Mouse (Mus musculus): Measurements from ENCODE around the gene Exoc3l2.
A peak's percentile ranks its signal among the peaks of the same experiment; 100 is the strongest.

Exoc3l2 gene

DNA sequence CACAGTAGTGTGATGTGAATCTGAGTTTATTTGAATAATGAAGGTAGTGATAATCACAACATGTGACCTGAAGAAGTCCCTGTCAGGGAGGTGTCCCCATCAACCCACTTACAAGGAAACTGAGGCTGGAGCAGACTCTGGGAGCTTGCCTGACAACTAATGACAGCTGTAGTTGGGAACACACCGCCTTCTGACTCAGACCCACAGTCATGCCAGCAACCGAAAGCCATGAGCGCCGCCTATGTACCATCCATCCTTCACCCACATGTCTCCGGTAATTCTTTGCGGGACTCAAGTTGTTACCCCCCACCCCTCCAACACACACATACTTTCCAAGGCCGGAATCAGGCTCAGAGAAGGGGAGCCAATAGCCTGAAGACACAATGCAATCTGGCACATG, 6.5 kb upstream of the Exoc3l2 start:
- DNase-seq (ENCODE audit: low read depth, low spot score), result no peak

DNA sequence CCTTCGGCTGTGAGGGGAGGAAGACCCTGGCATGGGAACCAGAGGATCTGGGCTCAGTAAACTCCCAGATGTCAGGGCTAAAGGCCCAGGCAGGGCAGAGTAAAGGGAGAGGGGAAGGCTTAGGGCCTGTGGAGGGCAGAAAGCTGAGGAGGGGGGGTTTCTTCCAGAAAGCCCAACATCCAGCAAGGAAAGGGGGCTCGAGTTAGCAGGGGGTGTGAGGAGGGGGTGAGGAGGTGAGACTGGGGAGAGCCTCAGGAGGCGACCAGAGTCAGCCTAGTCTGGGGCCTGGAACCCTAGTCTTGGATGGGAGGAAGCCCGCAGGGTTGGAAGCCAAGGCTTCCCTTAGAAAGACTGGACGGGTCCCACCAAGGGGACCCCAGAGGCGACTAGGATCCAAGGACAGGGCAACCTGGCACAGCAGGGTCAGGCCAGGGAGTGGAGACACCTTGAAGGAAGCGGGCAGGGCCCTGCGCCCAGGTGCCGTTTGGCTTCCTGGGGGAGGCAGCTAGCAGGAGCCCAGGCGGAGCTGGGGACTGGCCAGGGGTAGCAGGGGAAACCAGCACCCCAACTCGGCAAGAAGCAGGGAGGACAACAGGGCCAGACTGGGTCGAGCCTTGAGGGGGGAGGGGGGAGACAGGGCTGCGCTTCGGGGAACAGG, 5.6 kb upstream of the Exoc3l2 start:
- no peak for DNase-seq (ENCODE audit: low read depth, low spot score)

DNA sequence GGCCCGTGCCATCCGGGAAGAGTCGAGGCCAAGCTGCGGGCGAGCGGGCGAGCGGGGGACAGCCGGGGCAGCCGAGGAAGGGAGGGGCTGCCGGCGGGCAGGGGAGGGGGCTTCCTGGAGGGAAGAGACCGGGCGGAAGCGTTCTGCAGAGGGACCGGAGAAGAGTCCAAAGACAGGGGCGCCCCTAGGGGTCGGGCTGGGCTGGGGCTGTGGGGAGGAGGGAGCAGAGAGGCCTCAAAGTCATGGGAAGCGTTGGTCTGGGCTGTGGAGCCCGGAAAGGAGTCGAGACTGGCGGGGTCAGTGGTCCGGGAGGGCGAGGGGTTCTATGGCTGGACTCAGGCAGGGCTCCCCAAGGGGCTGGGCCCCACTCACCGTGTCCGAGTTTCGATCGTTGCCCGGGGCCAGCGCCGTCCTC, 5.1 kb upstream of the Exoc3l2 start:
- no peak for DNase-seq (ENCODE audit: low read depth, low spot score)

GRCm38 (mm10) chr7:19458591-19459111, 4.5 kb upstream of the Exoc3l2 start, which contains the start of gene Mark4:
TSS of gene Mark4 (minus strand) at chr7:19458821.
- DNase-seq (ENCODE audit: low read depth, low spot score), result peak; percentile 40

GRCm38 (mm10) chr7:19459144-19459870, 3.8 kb upstream of the Exoc3l2 start:
- DNase-seq (ENCODE audit: low read depth, low spot score), result no peak

DNA sequence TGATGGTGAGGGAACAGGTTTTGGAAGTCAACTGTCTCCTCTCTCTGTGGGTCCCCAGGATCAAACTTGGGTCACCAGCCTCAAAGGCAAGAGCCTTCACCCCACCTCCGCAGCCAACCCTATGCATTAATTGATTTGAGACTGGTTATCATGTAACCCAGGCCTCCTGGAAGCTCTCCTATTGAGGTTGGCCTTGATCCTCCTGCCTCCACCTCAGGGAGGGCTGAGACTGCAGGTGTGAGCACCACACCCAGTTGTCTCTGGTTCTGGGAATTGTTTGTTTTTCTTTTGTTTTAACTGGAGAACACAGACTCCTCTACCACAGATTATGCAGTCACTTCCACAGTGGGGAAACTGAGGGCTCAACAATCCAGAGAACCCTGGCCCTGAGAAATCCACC, 2.6 kb upstream of the Exoc3l2 start:
- DNase-seq (ENCODE audit: low read depth, low spot score), result no peak

GRCm38 (mm10) chr7:19461488-19461887, 1.6 kb upstream of the Exoc3l2 start:
- DNase-seq (ENCODE audit: low read depth, low spot score), result peak; percentile 37

DNA sequence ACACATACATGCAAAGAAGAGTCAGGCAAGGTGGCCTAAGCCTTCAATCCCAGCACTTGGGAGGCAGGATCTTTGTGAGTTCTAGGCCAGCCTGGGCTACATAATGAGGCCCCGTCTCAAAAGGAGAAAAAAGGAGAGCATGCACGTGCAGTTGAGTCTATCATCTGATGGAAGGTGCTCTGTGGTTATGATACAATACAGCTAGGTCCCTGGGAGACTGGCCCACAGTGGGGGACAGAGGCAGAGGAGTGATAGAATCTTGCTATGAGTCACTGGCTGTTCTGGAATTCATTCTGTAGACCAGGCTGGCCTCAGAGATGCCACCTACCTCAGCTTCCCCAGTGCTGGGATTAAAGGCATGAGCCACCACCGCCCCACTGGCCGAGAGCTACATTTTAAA, 688 bp upstream of the Exoc3l2 start:
- no peak for DNase-seq (ENCODE audit: low read depth, low spot score)

DNA sequence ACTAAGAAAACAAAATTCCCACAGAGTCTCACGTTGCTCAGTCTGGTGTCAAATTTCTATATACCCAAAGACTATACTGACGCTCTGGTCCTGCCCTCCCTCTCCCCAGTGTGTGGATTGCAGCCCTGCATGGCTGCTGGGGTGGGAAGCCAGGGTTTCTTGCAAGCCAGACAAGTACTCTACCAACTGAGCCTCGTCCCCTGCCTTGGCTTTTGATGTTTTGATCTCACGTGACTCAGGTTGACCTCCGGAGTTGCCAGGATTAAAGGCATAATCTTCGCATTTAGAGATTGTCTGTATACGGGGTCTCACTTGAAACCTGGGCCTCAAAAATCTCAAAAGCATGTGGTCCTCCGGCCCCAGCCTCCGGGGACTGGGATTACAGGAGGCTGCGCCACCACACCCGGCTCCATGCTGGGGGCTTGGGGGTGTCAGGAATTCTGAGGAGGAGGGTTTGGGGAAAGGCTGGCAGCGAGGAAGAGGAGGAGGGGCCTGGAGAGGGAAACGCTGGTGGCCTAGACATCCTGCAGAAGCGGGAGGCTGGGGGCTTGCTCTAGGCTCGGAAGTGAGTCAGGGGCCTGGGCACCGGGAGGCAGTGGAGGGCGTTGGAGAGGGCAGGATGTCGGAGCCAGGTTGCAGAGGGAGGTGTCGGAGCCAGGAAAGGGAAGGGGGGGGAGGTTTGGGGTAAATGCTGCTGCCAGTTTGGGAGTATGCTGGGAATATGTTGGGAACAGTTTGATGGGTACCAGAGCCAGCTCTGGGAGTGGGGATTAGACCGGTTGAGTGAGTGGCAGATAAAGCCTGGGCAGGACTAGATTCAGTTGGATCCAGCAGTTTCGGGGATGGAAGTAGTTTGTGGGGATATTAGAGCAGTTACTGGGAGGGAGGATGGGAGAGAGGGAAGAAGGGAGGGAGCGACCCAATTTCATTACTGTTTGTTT, 1.5 kb downstream of the Exoc3l2 start:
- DNase-seq (ENCODE audit: low read depth, low spot score), result no peak

DNA sequence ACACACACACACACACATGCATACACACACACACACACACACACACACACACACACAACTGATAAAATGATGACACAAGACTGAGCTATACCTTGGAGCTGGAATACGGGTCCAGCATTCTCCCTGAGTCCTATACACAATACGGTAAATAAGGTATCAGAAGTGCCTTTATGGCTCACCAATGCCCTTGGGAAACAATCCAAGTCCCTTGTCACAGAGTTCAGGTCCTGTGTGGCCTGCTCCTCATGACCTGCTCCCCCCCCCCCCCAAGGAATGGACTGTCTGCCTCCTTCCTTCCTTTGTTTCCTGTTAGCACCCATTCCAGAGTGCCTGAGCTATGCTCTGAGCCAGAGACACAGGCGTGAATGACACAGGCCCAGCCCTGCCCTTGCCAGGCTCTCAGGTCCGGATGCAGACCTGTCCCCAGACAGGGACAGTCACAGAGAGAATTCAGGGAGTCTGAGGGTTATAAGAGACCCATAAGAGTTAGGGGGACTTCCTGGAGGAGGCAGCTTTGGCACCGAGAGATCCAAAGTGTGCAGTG, 3.5 kb downstream of the Exoc3l2 start:
- no peak for DNase-seq (ENCODE audit: low read depth, low spot score)

- DNase-seq (ENCODE audit: low read depth, low spot score), result no peak
These were observed 4.5 kb downstream of the Exoc3l2 start for GRCm38 (mm10) chr7:19467638-19468037.

DNA sequence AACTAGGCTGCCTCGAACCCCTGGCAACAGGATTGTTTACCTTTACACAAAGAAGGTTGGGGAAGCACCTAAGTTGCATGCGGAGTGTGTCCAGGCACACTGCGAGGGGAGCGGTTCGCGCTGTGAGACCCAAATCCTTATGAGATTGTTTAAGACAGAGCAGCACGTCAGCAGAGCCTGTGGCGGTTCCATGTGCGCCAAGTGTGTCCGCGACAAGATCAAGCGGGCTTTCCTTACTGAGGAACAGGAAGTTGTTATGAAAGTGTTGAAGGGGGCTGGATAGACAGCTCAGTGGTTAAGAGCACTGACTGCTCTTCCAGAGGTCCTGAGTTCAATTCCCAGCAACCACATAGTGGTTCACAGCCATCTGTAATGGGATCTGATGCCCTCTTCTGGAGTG, 5.1 kb downstream of the Exoc3l2 start:
- no peak for DNase-seq (ENCODE audit: low read depth, low spot score)

GRCm38 (mm10) chr7:19469404-19469803, 6.3 kb downstream of the Exoc3l2 start:
- DNase-seq (ENCODE audit: low read depth, low spot score), result no peak

- DNase-seq (ENCODE audit: low read depth, low spot score), result no peak
These were observed 7.2 kb downstream of the Exoc3l2 start for GRCm38 (mm10) chr7:19470308-19470707.

DNA sequence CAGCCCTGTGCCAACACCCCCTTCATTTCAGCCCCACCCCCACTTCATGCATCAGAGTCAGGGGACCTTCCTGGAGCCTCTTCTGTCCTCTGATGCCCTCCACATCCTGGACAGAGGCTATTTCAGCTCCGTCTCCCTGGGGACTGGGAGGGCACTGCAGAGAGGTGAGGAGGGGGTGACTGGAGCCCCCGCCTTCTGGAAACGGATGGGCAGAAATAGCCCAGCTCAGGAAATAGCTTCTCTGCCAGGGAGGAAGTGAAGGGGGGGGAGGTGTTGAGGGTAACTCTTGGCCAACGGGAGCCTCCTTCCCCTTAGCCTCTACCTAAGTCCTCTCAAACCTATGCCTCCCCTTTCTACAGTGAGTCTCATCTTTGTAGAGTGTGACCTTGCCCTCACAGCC, 9.3 kb downstream of the Exoc3l2 start:
- DNase-seq (ENCODE audit: low read depth, low spot score), result no peak

DNA sequence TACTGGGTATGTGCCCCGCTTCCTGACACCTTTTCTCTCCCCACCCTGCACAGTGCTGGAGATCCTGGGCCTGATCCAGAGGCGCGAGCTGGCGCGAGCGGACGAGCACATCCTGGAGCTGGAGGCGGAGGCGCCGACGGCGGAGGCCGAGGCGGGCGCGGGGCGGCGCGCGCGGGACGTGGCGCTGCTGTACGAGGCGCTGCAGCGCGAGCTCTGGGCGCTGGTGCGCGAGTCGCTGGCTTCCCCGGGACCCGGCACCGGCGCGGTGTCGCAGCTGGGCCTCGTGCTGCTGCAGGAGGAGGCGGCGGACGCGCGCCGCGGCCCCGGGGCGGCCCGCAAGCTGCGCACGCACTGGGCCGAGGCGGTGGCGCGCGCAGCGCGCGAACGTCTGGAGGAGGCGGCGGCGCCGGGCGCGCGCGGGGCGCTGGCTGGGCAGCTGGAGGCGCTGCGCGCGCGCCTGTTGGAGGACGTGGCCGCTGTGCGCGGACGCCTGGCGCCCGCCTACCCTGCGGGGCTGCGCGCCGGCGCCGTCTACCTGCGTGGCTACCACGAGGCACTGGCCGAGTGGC, 10.8 kb downstream of the Exoc3l2 start:
- no peak for DNase-seq (ENCODE audit: low read depth, low spot score)

- no peak for DNase-seq (ENCODE audit: low read depth, low spot score)
These were observed 14.0 kb downstream of the Exoc3l2 start for GRCm38 (mm10) chr7:19477084-19477483.

DNA sequence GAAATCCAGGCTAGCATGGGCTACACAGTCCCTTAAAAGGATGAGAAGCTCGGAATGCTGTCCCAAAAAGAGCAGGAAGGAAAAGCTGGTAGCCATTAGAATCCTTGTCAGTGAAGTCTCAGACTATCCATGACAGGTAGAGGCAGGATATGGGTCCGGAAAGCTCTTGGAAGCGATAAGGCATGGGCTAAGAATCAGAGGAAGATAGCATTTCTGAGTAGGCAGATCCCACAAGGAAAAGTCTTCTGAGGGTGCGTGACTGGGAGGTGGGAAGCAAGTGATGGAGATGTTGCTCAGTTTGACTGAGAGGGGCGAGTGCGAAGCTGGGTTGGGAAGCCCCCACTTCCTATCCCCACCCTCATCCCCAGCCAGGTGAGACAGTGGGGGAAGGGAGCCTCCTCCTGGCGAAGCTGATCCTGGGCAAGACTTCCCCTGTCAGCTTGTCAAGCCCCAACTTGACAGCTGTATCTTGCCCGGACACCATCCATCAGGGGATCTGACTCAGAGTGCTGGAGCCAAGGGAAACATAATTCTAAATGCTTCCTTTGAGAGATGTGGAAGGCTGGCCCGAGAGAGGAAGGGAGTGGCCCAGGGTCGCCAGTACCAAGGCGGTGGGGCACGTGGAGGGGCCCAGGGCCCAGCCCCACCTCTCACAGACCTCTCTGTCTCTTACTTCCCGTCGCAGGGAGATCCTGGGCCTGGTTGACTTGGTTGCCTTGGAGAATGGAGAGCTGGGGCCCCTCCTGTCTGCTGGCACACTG, 14.7 kb downstream of the Exoc3l2 start:
- DNase-seq (ENCODE audit: low read depth, low spot score), result no peak

DNA sequence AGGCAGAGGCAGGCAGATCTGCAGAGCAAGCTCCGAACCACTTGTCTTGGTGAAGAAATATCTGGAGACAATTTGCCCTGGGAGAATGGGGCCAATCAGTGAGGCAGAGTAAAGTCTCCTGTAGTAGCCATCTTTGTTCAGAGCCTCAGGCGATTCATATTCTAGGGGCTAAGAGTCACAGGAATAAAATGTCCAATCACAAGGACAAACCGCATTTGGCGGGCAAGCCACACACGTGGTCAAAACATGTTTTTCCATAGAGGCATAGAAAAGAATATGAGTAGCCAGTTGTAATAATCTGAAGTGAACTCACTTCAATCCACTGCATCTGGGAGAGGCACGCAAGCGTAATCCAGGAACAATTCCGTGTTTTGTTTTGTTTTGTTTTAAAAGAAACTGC, 20.1 kb downstream of the Exoc3l2 start:
- no peak for DNase-seq (ENCODE audit: low read depth, low spot score)

DNA sequence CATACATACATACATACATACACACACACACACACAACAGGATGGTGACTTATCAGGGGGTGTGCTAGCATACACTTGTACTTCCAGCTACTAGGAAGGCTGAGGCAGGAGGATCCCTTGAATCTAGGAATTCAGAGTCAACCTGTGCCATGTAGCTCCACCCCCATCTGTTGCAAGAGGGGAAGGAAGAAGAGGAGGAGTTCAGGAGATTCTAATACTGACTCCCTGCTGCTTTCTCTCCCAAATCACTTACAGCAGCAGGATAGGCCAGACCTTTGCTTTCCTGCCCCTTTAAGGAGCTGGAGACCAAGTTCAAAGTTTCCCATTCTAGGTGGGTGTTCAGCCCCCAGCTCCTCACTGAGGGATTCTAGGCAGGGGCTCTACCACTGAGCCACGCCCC, 22.4 kb downstream of the Exoc3l2 start:
- DNase-seq (ENCODE audit: low read depth, low spot score), result no peak

GRCm38 (mm10) chr7:19486549-19486948, 23.4 kb downstream of the Exoc3l2 start:
- no peak for DNase-seq (ENCODE audit: low read depth, low spot score)

All from c-Kit-negative CD71-positive TER-119-positive erythroid progenitor cells, embryonic 14.5 days (primary cell).